Mouse (Mus musculus): Measurements from ENCODE around the gene Serinc4.
"Not testable (repeated sequence)": the region's sequence is repeated elsewhere in the genome, so short reads cannot be mapped to it uniquely, and the experiment has no call there.

Serinc4 gene

DNA sequence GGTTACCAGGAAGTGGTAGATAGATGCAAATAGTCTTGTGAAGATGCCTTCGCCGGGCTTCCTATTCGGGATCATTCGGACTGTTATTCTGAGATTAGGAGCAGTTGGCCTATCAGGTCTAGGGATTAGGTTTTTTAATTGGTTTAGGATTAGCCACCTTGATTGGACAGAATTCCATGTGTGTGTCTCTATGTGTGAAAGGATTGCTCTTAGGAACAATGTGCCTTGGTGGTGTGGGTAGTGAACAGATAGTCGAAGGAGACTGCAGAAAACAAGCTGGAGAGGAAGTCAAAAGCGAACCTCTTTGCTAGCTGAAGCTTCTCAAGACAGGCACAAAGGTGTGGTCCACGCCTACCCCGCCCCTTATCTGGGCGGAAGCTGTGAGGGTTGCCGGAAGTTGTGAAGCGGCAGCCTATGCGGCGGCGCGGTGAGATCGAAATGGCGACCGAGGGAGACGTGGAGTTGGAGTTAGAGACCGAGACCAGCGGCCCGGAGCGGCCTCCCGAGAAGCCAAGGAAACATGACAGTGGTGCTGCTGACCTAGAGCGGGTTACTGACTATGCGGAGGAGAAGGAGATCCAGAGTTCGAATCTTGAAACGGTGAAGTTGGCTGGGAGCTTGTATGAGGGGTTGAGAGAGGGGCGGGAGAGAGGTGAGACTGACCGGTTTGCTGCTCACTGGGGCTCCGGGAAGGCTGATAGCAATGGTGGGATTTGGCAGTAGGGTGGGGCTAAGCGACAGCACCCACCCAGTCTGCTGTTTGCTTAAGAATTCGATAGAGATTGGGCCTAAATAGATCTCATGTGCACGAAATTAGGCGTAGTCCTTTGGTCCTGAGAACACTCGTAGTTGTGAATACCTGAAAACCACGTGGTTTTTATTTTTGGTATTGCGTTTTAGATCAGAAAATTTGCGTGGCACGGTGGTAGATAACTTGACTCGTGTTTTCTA lies at the start of gene Serinc4:
Gene Serinc4 (minus strand): TSS at position 90 of the 951 bp plus-strand sequence.
- DNase-seq (ENCODE audit: low read depth): peak; percentile 91

- not testable (repeated sequence) for DNase-seq (ENCODE audit: low read depth)
Measured at GRCm38 (mm10) chr2:121501550-121501949, 45.0 kb upstream of the Serinc4 start.

DNA sequence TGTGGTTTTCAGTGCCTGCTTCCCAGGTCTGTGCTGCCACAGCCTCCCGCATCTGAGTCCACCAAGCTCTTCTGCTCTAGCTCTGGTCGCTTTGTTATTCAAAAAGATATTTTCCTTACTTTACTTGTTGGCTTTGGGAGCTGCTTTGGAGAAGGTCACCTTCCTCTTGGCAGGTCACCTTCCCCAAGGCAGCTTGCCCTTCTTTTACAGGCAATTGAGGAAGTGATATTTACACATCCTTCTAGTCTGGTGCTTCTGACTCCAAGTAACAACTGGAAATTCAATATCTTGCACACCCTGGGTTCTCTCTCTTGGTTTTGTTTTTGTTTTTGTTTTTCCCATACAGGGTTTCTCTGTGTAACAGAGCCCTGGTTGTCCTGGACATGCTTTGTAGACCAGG lies 27.8 kb upstream of the Serinc4 start:
- not testable (repeated sequence) for DNase-seq (ENCODE audit: low read depth)

GRCm38 (mm10) chr2:121483576-121483975 lies 27.0 kb upstream of the Serinc4 start:
- no peak for DNase-seq (ENCODE audit: low read depth)

GRCm38 (mm10) chr2:121480916-121481315 lies 24.3 kb upstream of the Serinc4 start:
- DNase-seq (ENCODE audit: low read depth): not testable (repeated sequence)

DNA sequence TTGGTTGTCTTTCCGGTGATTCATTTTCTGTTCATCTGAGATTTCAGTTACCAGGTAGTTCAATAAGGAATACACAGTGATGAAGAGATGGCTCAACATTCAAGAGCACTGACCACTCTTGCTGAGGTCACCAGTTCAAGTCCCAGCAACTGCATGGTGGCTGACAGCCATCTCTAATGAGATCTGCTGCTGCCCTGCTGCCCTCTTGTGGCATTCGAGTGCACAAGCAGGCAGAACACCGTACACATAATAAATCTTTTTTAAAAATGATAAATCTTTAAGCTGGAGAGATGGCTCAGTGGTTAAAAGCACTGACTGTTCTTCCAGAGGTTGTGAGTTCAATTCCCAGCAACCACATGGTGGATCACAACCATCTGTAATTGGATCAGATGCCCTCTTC lies 23.9 kb upstream of the Serinc4 start:
- peak; percentile 71 for DNase-seq (ENCODE audit: low read depth)

DNA sequence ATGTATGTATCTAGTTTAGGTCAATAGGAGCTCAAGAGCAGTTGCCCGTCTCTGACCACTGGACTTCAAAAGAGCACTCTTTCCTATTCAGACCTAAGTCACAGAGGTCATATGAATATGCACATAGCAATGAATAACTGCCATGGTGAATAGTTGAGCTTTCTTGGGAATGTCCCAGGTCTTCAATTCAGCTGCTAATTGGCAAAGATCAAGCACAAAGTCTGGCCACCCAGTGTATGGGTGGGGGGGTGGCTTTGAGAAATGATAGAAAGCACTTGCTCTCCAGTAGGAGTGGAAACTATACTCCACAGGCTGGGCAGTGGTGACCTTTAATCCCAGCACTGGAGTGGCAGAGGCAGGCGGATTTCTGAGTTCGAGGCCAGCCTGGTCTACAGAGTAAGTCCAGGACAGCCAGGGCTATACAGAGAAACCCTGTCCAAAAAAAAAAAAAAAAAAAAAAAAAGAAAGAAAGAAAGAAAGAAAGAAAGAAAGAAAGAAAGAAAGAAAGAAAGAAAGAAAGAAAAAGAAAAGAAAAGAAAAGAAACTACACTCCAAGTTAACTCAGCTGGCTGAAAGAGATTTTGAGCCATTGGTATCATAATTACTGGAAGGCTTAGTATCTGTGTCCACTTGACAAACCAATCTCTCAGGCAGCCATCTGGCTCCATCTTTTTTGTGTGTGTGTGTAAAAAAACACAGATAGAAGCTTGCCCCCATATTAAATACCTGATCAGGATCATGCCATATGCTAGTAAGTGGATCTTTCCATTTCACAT lies 21.1 kb upstream of the Serinc4 start:
- no peak for DNase-seq (ENCODE audit: low read depth)

DNA sequence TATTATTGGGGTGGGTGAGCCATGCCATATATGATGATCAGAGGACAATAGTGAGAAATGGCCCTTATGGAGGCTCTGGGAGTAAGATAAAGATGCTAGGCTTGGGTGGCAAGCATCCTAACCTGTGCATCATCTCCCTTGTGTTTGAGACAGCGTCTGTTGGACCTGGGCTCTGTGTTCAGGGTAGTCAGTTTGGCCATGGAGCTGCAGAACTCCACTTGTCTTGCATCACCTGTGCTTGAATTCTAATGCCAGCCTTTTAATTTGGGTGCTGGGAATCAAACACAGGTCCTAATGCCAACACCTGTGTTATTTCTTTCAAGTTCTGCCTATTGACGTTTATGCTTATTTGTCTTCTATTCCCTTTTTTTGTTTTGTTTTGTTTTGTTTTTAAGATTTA lies 18.7 kb upstream of the Serinc4 start:
- DNase-seq (ENCODE audit: low read depth): not testable (repeated sequence)

DNA sequence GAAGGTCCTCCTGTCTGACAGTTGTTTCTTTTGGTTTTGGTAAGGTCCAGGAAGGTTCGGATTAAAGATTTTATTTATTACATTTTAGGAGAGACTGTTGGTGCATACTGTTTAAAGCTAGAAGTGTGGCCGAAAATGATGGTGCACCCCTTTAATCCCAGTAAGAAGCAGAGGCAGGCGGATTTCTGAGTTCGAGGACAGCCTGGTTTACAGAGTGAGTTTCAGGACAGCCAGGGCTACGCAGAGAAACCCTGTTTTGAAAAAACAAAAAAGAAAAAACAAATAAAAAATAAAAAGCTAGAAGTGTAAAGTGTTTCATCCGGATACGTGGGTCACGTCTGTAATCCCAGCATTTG lies 17.6 kb upstream of the Serinc4 start:
- DNase-seq (ENCODE audit: low read depth): no peak

DNA sequence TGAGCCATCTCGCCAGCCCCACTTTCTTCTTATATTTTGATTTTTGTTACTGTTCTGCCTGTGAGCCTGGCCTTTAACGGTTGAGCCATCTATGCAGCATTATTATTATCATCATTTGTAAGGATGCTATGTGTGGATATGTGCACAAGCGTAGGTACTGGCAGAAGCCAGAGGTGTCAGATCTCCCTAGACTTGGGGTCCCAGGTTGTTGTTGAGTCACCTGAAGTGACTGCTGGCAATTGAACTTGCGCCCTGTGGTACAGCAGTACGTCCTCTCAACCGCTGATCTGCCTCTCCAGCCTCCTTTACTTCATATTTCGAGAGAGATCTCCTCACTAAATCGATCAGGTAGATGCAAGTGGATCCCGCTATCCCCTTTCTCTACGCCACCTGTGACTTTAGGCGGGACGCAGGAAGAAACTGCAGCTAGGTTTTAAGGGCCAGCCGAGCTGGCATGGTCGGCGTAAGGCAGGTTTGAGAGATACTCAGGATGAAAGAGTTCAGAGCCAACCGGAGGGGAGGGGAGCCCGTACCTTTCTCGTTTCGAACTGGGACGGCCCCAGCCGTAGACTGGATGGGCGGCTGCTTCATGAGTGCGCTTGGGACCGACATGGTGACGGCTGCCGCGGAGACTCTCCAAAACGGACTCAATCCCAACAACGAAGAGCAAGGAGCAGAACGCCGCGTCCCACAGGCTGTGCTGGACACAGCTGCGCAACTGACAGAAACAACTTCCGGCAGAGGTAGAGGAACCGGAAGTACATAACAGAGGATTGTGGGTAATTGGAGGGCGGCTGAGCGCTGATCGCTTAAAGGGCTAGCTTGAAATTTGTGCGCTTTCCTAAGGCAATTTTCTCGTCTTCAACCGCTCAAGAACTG lies 17.0 kb upstream of the Serinc4 start, which contains the start of gene Mfap1b:
Gene Mfap1b (minus strand): TSS at position 767 of the 879 bp plus-strand sequence.
- DNase-seq (ENCODE audit: low read depth): peak; percentile 90

GRCm38 (mm10) chr2:121472783-121473182 lies 16.2 kb upstream of the Serinc4 start:
- not testable (repeated sequence) for DNase-seq (ENCODE audit: low read depth)

- not testable (repeated sequence) for DNase-seq (ENCODE audit: low read depth)
Measured at GRCm38 (mm10) chr2:121468982-121469381, 12.4 kb upstream of the Serinc4 start.

- DNase-seq (ENCODE audit: low read depth): no peak
Measured at GRCm38 (mm10) chr2:121460071-121460470, 3.5 kb upstream of the Serinc4 start.

DNA sequence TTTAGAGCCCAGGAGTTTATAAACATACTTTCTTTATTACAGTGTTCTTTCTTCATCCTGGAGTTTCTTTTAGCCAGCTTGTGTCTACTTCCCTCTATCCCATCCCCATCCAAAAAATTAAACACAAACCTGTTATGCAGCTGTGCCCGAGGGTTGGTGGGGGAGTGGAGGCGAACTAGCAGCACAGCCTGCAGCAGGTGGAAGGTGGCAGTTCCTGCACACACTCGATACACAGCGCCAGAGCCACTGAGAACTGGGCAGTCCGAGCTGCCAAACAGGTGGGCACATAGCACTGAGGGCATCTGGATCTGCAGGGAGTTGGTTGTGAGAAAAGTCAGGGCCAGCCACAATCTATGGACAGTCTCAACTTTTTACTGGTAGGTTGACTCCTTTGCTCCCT lies 1.0 kb downstream of the Serinc4 start:
- no peak for DNase-seq (ENCODE audit: low read depth)

GRCm38 (mm10) chr2:121453917-121454316 lies 2.7 kb downstream of the Serinc4 start:
- no peak for DNase-seq (ENCODE audit: low read depth)

DNA sequence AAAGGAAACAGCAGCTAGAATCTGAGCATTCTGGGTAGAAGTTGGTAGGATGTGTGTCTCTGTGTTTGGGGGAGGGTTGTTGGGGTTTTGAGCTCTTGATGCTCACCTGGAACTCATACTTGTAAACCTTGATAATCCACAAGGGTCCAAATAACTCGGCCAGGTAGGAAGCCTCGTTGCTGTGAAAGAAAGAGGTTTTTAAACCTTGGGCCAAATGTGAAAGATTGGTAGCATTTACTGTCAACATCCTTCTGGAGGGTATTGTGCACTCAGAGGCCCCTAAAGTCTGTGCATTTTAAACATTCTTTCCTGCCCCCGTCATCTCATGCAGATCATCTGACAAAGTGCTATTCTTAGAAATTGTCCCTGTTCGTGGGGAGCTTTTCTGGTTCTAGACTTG lies 3.6 kb downstream of the Serinc4 start, which contains the start of gene Hypk:
Gene Hypk (plus strand): TSS at position 301 of the 400 bp plus-strand sequence.
- DNase-seq (ENCODE audit: low read depth): peak; percentile 34

DNA sequence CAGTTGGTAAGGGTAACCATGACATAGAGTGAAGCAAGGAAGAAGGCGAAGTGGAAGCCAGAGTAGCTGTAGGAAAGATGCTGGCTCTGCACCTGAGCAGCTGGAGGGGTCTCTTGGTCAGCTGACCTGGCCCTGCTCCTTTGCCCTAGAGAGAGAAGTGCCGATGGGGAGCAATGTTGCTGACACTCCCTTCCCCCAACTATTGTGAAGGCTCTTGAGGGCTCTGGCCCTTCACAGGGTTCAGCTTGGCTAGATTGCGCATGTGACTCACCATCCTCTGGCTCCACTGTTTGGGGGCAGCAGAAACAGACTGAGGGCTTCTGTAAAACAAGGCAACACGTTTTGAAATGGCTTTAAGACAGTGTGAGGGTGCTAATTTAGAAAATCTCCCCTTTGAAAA lies 4.2 kb downstream of the Serinc4 start:
- DNase-seq (ENCODE audit: low read depth): peak; percentile 50

DNA sequence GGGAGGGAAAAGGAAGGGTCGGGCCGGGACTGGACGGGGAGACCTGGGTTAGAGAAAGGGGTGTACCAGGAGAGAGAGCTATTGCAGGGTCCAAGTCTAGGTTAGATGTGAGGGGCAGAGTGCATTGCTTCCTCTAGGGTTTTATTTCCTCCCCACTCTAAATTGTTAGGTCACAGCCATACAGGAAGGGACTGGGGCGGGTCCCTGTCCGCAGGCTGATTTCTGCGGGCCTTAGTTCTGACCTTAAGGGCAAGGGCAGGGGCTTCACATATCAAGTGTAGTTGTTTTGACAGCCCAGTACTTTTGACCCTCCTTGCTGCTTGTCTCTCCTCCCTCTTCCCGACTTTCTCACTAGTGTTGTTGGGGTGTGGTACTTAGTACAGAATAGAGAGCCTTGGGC lies 6.5 kb downstream of the Serinc4 start:
- DNase-seq (ENCODE audit: low read depth): no peak

DNA sequence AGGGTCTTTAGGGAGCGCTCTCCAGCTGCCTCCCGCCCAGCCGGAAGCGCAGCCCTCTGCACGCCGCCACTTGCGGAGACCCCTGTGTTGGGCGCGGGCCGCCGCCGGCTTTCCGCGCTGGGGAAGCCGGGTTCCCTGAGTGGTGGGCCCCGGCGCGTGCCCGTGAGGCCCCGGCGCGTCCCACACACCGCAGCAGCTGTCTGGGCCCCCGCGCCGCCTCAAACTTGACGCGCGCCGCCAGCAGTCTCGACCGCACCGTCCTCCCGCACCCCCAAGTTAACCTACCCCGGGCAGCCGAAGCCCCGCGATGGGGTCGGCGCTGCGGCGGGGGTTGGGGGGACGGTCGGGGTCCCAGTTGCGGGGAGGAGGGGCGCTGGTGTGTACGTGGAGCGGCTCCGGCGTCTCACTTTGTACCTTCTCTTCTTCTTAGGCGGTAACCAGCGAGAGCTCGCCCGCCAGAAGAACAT lies 7.0 kb downstream of the Serinc4 start:
- peak; percentile 44 for DNase-seq (ENCODE audit: low read depth)

DNA sequence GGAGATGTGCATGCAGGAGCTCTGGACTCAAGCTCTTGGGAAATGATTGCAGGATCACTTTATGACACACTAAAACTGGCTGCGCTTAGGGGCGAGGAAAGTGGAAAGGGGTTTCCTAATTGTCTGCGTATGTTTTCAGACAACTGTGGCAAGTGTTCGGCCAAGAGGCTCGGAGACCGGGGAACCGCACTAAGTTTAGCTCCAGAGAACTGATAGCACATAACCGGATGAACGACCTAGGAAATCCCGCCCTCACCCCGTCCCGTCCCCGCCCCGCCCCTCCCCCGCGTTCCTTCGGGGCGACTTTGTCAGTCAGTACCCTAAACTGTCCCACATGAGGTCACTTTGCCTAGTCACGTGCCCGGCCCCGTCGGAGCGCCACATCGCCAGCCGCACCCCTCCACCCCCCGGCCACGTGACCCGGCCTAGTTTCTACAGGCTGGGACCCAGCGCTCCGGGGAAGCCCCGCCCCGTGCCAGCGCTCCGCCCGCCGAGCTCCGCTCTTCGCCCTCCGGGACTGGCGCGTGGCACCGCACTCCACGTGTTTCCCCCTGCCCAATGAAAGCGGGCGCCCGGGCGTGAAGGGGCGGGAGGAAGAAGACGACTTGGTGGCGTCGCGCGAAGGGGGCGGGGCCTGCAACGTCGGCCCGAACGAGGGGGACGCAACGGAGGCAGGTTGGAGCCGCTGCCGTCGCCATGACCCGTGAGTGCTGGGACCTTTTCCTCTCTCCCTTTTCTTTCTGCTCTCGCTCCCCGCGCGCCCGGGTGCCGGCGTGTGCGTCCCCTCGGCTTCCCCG lies 7.6 kb downstream of the Serinc4 start, which contains the start of gene Serf2:
Gene Serf2 (plus strand): TSS at position 457 of the 797 bp plus-strand sequence.
- peak; percentile 98 for DNase-seq (ENCODE audit: low read depth)

DNA sequence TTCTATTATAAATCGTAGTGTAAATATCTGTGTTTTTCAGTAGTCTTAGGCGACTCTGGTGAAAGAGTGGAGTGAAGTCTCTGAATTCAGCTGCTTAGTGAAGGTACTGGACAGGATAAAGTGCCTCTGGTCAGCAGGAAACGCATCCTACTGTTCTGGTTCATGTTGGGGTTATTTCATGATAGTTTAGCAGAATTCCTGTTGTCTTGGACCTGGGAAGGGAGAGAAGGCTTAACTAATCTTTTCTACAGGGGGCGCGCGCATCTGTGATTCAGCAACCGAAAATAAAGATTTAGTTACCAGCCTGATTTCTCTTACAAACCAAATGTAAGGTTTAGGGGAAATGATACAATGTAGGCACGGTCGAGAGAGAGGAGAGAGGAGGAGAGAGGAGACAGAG lies 8.4 kb downstream of the Serinc4 start:
- peak; percentile 82 for DNase-seq (ENCODE audit: low read depth)

All from NIH3T3 (cell line).